Mouse (Mus musculus): ENCODE measurements around the gene Jph3.

The Jph3 gene

GRCm38 (mm10) chr8:121730170-121730569 lies 747 bp downstream of the Jph3 start:
- DNase-seq (ENCODE audit: low spot score) = no peak

- DNase-seq (ENCODE audit: low spot score) = no peak
Observed at GRCm38 (mm10) chr8:121730646-121731045, 1.2 kb downstream of the Jph3 start.

- DNase-seq (ENCODE audit: low spot score) = no peak
Observed at GRCm38 (mm10) chr8:121731060-121731459, 1.6 kb downstream of the Jph3 start.

GRCm38 (mm10) chr8:121731471-121732333 lies 2.3 kb downstream of the Jph3 start:
- DNase-seq (ENCODE audit: low spot score) = no peak

- DNase-seq (ENCODE audit: low spot score) = no peak
Observed at GRCm38 (mm10) chr8:121732334-121732665, 2.9 kb downstream of the Jph3 start.

GRCm38 (mm10) chr8:121734262-121734661 lies 4.8 kb downstream of the Jph3 start:
- DNase-seq (ENCODE audit: low spot score) = no peak

DNA sequence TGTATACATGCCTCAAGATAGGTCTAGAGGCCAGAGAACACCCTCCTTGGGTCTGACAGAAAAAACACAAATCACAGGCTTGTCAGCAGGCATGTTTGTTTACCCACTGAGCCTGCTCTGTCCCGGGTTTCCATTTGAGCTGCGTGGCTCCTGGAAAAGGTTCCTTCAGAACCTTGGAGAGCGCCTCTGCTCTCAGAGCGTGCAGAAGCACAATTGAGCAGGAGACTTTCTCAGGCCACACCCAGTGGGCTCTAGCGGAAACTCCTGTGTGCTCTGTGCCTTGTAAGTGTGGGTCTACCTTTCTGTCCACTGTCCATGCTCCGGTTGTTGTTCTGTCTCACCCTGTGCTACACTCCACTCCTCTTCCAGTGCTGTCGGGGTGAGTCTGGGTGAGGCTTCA lies 6.8 kb downstream of the Jph3 start:
- DNase-seq (ENCODE audit: low spot score) = peak; percentile 68

GRCm38 (mm10) chr8:121740721-121741120 lies 11.3 kb downstream of the Jph3 start:
- DNase-seq (ENCODE audit: low spot score) = no peak

GRCm38 (mm10) chr8:121749501-121749900 lies 20.1 kb downstream of the Jph3 start:
- DNase-seq (ENCODE audit: low spot score) = no peak

DNA sequence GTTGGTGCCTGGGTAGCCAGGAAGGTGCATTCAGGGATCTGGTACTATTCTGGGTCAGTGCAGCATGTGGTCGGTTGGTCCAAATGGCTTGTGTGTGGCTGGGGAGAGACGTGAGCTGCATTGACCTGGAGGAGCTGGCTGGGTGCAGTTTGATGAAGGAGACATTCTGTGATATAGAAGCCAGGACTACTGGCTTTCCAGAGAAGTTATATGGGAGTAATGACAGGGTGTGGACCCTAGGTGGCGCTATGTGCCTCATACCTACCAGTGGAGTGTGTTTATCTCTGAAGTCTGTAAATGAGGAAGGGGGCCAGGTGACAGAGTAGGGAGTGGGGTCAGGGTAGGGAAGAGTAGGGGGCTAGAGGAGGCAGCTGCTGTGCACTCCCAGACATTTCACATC lies 21.1 kb downstream of the Jph3 start:
- no peak for DNase-seq (ENCODE audit: low spot score)

- DNase-seq (ENCODE audit: low spot score) = peak; percentile 38
Observed at GRCm38 (mm10) chr8:121751407-121751806, 22.0 kb downstream of the Jph3 start.

GRCm38 (mm10) chr8:121758470-121758869 lies 29.0 kb downstream of the Jph3 start:
- DNase-seq (ENCODE audit: low spot score) = no peak

GRCm38 (mm10) chr8:121760484-121760883 lies 31.1 kb downstream of the Jph3 start:
- no peak for DNase-seq (ENCODE audit: low spot score)

DNA sequence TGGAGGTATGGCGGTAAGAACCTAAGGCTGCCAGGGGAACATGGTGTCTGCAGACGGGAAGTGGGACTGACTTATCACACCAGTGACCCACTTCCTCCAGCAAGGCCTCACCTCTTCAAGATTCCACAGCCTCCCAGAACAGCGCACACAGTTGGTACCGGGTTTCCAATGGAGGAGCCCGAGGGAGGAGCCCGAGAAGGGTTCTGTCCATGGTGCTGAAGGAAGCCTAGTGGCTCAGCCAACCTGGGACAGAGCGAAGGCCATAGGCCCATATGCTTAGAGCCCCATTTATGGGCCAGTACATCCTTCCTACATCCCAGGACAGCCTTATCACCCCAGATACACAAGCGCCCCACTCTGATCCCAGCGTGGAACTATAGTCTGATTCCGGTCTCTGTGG lies 32.1 kb downstream of the Jph3 start:
- DNase-seq (ENCODE audit: low spot score) = peak; percentile 17

- DNase-seq (ENCODE audit: low spot score) = no peak
Observed at GRCm38 (mm10) chr8:121762999-121763699, 33.7 kb downstream of the Jph3 start.

DNA sequence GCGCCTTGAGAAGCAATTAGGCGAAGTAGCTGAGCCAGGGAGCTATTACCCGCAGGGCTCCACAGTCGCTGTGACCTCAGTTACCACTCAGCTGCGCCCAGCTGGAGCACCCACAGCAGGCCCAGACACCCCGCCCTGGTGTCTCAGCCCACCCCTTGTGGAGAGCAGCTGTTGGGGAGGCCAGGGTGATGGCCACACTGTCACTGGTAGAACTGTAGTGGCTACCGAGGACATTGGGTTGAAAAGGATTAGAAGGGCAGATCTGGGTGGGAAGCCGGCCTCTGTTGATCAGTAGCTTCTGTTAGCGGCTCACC lies 34.2 kb downstream of the Jph3 start:
- DNase-seq (ENCODE audit: low spot score) = no peak

- DNase-seq (ENCODE audit: low spot score) = peak; percentile 45
Observed at GRCm38 (mm10) chr8:121765594-121766138, 36.2 kb downstream of the Jph3 start.

DNA sequence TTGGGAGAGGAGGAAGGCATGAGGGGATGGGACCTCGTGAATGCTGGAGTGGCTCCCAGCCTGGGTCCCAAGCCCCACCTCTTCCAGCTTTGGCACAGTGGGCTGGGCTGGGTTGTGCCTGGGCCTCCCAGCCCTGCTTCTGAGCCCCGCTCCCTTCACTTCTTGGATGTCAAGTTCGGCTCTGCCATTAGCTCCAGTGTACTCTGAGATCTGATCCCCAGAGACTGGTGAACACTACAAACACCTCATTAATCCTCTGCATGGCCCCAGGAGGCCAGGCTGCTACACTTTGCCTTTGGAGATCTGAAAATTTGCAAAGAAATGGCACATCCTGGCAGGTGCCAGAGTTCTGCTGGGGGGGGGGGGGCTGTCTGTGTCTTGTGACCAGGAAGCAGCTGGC lies 39.7 kb downstream of the Jph3 start:
- DNase-seq (ENCODE audit: low spot score) = no peak

DNA sequence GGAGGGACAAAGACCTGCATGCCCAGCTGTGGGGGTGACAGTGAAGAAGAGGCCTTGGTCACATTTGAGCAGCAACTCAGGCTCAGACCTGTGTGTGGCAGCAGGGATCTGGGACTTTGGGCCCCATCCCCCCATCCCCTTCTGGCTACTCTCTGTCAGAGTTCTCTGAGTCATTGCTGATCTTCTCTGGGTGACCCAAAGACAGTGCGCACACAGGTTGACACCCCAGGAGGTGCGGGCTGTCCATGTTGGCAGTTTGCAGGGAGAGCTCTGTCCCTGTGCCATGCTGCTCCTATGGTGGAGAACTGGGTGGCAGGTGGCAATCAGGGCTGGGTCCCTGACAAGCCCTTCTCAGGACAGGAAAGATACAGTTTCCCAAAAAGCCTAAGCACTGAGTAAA lies 40.2 kb downstream of the Jph3 start:
- DNase-seq (ENCODE audit: low spot score) = no peak

GRCm38 (mm10) chr8:121770845-121771752 lies 41.7 kb downstream of the Jph3 start:
- no peak for DNase-seq (ENCODE audit: low spot score)

- DNase-seq (ENCODE audit: low spot score) = no peak
Observed at GRCm38 (mm10) chr8:121773876-121774275, 44.5 kb downstream of the Jph3 start.

DNA sequence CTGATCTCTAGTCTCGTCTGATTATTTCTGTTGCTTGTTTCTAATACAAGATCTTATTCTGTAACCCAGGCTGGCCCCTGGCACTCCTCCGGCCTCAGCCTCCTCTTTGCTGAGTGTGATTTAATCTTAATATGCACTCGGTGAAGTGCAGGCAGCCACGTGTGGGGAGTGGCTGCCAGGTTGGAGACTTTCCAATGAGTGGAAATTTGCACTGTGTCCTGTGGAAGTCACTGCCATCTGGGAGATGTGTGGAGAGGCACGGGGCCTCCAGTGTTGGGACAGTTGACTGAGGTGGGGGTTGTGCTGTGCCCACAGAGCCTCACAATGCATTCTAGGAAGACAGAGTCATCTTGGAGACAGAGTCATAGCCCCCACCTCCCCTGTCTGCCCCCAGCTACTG lies 53.1 kb downstream of the Jph3 start:
- no peak for DNase-seq (ENCODE audit: low spot score)
